Mouse (Mus musculus): Measurements from ENCODE around the gene Isy1. TPM values are rescaled to one million over a fixed set of nuclear protein-coding genes. Genes with fewer than 3 reads are reported as not detected.

Isy1 gene
- total RNA-seq, 4 experiments from 2014 or later = 37.3 to 60.0 (median 46.5) TPM

DNA sequence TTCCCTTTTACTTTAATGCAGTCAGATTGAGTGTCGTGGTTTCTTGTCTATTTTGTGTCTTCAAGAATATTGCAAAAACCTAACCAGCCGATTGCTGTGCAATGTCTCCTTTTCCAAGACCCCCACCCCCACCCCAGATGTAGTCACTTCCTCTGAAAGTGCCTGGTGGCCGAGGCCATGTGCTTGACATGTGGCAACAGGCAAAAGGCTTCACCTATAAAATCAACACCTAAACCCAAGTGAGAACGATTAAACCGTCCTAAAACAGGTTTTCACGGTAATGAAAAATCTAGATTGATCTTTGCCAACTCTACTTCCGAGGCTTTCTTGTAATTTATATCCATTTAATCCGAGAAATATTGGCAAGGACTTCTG, 11.2 kb upstream of the Isy1 start:
- no peak for DNase-seq

DNA sequence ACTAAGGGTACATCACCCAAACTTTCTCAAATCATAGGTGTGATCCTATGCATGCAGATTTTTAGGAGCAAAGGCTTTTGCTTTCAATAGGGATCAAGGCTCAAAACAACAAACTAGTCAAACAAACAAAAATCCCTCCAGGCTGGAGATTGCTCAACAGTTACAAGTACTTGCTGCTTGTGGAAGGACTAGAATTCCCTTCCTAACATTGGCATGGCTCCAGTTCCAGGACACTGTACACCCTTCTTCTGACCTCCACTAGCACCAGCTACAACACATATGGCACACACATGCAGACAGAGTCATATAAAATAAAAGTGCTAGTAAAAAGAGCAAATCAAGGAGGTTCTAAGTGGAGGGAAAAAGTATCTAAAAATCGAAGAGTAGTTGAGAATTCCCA, 8.2 kb upstream of the Isy1 start:
- no peak for DNase-seq

DNA sequence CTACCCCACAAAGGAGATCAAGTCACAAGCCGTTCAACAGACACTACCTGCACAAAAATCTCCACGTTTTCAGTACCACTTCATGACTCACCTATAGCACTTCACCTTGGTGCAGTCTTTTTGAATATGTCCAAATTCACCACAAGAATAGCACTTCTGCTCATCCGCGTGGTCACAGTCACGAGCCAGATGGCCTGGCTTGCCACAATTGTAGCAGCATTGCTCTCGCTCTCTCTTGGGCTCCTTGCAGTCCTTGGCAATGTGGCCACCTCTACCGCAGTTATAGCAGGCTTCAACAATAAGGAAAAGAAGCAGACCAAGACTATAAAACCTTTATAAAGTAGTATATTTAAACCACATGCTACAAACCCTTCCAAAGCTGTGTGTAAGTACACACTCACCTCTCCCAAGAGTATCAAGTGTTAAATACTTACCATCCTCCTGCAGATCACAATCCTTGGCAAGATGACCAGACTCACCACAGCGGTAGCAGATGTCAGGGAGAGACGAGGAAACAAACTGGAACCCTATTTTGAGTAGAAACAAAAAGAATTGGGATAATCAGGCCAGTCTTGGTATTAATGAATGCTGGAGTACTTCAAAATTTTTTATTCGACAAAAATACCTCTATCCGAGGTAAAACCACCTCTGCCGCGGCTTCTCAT, 6.6 kb upstream of the Isy1 start:
- no peak for DNase-seq

DNA sequence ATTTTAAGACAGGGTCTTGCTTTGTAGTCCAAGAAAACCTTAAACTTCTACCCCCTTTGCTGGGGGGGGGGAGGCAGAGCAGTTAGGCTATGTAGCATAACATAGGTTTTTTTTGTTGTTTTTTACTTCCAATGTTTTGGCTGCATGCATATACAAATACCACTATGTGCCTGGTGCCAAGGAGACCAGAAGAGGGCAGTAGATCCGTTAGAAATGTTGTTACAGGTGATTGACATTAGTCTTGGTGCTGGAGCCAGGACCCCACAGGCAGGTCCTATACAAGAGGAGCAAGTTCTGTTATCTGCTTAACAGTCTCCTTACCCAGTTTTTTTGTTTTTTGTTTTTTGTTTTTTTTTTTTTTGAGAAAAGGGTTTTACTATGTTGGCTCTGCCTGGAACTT, 3.7 kb upstream of the Isy1 start:
- DNase-seq = no peak

DNA sequence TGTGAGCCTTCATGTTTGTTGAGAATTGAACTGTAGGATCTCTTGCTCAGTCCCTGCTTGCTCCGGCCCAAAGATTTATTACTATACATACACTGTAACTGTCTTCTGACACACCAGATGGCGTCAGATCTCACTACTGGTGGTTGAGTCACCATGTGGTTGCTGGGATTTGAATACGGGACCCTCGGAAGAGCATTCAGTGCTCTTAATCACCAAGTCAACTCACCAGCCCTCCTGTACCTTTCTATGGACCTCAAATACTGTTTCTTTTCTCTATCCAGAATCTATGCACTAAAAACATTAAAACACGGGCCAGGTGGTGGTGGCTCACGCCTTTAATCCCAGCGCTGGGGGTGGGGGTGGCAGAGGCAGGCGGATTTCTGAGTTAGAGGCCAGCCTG, 3.0 kb upstream of the Isy1 start:
- no peak for DNase-seq

DNA sequence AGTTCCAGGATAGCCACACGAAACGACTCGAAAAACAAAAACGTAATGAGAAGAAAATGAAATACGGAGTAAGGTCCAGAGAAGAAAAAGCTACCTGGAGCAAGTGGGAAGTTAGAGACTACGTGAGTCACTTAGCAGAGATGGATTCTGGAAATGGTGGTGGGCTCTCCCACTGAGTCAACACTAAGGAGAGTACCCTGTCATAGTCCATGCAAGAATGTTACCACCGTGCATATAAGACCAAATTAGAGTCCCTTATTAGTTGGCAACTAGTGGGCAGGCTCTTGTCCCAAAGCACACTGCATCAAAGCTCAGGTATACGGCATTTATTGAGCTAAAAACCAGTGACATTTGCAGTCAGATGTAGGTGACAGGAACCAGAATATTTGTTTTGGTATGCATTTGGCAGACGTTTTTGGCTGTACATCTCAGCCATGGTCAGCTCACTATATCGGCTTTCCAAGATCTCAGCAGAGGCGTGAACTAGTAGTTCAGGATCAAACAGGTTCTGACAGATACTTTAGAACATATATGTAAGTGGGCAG, 1.3 kb upstream of the Isy1 start:
- DNase-seq = no peak

DNA sequence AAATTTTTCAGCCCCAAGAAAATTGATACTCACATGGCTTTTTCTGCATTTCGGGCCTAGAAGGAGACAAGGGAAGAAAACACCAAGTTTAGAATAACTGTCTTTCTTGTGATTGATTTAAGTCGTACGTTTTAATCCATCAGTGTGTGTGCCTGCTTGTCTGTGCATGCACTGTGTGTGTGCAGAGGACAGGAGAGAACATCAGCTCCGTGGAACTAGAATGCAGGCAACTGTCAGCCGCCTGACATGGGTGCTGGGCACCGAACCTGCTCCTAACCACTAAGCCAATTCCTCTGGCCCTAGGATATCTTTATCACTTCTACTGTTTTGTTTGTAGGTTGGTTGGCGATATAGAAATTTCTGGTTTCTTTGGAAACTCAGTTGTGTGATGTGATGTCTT, 2.9 kb downstream of the Isy1 start, which contains the start of gene Gm45140:
Gene Gm45140, minus strand, starts transcription at position 101 of the 400 bp plus-strand sequence.
- DNase-seq = no peak

DNA sequence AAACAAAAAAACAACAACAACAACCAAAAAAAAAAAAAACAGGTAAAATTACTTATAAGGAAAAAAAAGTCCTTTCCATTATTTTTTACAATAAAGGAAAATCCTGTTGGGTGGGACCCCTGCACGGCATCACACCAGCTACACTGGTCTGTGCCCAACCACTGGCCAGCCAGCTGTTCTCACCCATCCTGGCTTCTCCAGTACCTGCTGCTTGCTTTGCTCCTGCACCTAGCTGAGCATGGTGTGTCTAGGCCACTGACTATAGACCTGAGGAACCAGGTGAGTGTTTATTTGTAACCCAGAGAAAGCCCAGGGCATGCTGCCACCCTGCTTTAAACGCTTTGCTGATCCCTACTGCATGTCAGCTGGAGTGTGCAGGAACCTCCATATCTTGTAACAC, 18.2 kb downstream of the Isy1 start:
- no peak for DNase-seq

DNA sequence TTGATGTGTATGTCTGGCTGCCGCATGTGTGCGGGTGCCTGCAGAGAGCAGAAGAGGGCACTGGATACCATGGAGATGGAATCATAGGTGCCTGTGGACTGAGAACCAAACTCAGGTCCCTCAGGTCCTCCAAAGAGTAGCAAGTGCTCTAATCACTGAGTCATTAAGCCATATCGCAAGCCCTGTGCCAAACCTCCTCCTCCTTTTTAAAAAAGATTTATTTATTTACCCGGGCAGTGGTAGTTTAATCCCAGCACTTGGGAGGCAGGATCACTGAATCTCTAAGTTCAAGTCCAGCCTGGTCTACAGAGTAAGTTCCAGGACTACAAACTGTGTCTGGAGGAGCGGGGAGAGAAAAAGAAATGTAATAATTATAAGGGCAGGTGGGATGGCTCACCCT, 24.1 kb downstream of the Isy1 start:
- DNase-seq = no peak

DNA sequence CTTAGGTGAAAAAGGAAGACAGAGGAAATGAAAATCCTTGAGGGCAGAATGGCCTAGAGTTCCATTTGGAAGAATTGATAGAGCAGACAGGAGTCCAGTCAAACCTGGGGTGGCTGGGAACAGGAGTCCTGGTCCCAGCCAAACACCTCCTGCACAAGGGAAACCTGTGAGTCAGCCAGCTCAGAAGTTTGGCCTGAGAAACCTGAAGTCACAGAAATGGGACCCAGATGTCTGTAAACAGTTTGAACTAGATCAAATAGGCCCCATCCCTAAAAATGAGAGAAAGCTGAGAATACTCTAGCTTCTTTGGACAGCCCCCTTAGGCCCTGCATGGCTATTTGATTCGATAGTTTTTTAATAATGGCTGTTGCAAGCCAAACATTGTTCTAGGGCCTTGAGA, 25.9 kb downstream of the Isy1 start:
- no peak for DNase-seq

DNA sequence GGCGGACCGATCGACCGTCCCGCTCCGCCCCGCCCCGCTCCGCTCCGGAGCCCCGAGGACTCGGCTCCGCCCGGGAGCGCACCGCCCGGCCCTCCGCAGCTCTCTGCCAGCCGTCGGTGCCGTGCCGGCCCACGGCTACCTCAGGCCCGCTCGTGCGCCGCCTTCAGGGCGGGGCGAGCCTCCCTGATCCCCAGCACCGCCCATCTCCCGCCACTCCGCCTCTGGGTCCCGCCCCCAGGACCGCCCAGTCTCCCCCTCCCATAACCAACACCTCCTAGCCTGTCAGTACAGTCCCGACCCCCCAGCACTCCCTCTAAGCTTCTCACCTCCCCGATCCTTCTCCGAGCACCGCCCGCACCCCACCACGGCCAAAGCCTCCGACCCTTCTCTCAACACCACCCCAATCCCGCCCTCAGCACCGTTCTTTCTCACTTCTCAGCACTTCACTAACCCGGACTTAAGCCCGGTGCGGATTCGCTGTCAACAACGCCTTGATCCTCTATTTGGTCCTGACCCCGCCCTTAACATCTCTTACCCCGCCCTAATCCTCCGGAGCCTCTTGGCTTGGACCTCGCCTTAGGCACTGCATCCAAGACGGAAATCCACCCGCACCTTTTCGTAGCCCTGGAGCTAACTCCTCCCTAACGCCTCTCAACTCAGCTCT, 26.8 kb downstream of the Isy1 start, which contains the start of gene Rab43:
Gene Rab43, minus strand, starts transcription at position 490 of the 664 bp plus-strand sequence.
- DNase-seq = peak; percentile 91

DNA sequence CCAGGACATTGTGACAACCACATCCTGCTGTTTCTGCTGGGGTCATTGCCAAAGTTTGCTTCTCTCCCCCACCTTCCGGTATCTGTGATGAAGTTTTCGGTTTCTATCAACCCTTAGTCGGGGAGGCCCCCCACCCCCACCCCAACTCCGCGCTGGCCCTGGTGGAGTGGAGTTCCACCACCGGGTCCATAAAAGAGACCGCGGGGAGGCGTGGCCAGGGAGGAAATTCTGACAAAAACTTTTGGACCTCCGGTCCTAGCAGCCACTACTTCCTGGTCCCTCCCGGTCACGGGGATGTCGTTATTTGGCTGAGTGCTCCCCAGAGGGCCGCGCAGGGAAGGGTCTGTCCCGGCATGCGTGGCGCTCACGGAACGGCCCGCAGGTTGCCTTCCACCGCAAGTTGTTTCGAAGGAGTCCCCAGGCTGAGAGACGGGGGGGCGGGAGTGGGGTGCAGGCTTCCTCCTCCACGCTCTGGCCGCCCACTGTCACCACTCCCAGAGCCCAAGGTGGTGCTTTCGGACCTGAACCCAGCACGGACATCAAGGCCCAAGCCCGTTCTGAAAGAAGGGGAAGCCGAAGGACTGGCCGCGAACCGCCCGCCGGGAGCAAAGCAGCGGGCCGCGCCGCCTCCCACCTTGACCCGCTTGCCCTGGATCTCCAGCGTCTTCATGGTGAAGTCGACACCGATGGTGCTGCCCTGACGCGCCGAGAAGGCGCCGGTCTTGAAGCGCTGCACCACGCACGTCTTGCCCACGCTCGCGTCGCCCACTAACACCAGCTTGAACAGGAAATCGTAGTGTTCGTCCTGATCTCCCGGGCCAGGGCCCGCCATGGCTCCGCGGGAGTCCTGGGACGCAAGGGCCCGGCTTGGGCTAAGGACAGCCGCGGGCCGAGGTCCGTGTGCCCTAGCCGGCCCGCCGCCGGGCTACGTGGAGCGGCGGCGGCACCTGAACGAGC, 27.6 kb downstream of the Isy1 start:
- peak; percentile 70 for DNase-seq

DNA sequence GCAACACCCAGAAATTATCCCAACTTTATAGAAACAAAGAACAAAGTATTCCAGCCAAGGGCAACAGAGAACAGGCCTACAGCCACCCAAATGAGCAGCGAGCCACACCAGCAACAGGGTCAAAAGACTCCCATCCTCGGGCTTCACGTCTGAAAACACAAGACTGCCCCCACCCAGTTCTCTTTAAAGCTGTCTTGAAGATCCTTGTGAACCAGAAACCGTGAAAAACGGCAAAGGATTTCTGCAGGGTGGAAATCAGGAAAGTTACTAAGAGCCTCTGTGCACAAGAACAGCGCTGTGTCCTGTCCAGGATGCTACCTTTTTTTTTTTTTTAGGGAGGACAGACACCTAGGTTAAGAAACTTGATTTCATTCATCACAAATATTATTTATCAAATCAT, 28.3 kb downstream of the Isy1 start:
- no peak for DNase-seq

DNA sequence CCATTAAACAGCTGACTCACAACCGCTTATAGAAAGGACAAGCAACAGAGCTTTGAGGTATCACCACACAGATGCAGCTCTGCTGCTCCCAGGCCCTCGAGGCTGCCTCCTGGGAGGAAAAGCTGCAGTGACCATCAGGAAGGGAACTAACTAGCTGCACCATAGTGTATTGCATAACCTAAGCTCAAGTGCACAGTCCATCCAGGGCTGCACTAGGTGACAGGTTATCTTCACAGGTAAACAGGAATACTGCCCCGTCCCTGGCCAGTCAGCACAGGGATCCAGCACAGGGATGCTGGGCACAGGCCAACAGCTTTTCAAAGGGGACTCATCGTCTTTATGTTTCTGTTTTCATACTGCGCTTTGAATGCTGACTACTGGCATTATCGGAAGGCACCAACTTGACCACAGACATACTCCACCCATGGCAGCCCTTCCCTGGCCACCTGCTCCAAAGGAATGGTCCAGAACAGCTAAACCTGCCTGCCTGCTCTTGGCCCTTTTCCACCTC, 28.9 kb downstream of the Isy1 start:
- no peak for DNase-seq

DNA sequence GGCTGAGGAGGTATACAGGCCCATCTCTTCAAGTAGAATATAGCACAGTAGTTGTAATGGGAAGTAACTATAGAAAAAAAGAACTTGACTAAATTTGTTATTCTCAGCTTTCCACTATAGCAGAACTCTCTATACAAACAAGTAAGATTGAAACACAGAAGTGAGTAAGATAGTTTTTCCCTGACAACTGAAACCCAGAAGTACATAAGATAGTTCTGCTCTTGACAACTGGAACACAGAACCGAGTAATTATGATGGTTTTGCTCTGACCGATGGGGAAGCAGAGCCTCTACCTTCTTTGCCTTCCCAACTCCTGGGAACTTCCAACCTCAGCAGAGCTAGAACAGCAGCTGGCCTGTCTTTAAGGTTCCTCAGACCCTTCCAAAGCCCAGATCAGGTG, 29.5 kb downstream of the Isy1 start:
- DNase-seq = no peak

DNA sequence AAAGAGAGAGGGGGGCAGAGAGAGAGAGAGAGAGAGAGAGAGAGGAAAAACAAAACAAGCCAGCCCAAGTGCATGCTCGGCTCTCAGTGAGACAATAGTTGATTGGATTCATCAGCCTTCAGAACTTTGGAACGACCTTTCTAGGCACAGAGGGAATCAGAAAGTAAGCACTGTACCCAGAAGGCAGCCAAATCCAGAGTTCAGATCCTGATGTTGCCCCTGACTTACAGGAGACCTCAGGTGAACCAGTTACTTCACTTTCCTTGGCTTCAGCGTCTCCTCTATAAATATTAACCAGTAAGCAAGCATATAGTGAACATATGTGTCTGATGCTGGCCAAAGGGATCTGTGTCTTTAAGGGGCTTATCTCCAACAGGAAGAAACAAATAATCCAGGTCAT, 30.1 kb downstream of the Isy1 start:
- DNase-seq = no peak

DNA sequence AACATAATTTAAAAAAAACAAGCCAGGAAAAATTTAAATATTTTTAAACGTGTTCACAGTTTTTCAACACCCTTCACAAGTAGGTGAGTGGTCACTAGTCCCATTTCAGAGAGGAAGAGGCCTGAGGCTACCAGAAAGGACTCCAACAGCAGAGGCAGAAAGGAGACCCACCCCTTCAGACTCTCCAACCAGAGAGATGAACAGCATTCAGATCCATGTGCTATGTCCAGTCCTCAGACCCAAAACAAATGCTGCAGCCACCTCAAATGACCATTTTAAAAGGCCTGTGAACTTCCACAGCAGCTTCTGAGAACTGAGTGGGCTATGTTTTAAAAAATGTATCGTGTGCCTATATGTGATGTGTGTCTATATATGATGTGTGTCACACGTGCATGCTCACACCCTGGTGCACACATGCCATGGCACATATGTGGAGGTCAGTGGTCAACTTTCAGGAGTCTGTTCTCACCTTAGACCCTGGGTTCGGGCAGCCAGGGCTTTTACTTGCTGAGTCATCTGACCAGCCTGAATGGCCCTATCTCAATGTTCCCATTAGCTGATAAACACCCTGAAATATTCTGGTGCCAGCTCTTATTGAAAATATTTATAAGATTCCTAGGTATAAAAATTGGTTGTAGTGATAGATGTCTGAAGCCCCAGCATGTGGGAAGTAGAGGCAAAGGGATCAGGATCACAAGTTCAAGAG, 30.7 kb downstream of the Isy1 start:
- no peak for DNase-seq

DNA sequence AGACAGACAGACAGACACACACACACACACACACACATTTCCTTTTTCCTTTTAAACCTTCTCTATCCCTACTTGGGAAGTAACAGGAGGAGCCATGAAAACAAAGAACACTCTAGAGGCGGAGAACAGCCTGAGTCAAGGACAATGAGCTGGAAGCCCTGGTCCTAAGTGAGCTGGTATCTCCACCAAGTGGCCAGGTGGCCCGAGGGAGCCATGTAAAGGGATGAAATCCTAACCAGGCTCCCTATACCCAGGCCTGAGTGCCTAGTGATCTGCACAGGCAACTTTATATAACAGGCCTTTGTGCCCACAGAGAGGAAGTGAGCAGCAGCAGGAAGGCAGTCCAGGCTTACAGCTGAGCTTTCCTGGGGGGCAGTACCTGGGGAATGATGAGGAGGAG, 31.7 kb downstream of the Isy1 start:
- no peak for DNase-seq

DNA sequence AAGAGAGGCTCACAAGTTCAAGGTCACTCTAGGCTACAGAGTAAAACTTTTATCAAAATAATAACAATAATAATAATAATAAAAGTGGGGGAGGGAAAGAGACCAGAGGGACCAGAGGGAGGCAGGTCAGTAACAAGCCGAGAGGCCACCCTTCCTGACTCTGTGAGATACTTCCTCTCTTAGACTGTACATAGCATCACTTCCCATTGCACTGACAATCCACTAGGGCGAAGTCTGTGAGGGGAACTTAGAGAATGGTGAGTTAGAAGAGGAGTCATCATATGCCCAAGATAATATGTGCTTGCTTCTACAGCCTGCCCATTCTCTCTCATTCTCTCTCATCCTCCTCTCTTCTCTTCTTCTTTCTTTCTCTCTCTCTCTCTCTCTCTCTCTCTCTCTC, 32.6 kb downstream of the Isy1 start:
- no peak for DNase-seq

DNA sequence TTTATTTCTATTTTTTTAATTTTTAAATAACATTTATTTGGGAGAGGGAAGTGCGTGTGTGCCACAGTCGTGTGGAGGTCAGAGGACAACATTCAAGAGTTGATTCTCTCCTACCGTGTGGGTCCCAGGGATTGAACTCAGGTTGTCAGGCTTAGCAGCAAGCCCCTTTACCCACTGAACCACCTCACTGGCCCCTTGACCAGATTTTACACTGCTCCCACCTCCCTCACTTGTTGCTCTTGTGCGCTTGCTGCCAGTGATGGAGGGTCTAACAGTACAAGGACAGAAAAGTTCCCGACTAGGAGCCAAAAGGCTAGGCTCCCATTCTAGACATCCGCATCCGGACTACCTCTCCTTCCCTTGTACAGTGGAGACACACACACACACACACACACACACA, 33.1 kb downstream of the Isy1 start:
- DNase-seq = no peak

DNA sequence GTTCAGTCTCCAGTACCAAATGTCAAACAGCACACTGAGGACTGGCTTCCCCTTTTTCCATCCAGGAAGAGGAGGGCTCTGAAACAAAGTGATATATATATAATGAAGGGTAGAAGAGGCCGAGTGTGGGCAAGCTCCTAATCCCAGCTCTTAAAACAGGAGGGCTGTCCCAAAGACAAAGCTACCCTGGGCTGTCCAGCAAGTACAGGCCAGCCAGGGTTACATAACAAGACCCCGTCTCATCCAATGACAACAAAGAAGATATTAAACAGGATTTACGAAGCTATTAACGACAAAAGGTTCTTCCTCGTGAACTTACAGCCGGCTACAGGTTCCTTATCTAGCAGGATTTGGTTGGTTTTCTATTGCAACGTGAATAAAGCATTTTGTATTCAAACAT, 33.7 kb downstream of the Isy1 start:
- DNase-seq = no peak

DNA sequence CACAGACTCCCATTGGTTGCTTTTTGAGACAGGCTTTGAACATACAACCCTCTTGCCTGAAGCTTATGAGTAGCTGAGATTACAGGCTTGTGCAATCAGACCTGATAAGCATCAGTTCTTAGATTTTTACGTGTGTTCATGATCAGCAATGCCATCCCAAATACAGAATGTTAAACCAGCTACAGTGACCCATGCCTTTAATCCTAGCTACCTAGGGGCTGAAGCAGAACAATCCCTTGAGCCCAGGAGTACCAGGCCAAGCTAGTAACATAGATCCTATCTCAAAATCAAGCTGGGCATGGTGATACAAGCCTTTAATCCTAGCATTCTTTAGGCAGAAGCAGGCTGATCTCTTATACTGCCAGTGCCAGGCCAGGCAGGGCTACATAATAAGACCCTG, 34.6 kb downstream of the Isy1 start:
- no peak for DNase-seq

All from adrenal gland, adult 8-10 months (tissue).